Mouse (Mus musculus): ENCODE measurements around the gene Dpp6. TPM values are rescaled to one million over a fixed set of nuclear protein-coding genes. Genes with fewer than 3 reads are reported as not detected.

The Dpp6 gene
- polyA plus RNA-seq, 1 experiment from 2014 or later: 12.7 TPM

DNA sequence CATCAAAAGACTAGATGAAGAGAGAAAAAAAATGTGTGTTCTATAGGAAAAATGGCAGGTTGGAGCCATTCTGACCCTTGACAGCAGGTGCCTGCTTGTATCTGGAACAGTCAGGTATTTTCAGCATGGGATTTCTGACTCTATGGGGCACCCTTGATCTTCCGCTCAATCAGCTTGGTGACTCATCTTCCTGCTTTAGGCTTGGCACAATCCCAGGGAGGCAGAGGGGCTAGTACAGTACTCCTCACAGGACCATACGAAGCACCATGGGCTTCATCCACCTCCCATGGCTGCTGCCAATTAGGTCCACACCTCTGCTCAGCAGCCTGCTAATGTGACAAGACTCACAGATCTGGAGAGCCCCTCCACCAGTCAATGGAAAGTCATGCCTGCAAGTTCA, 305.9 kb downstream of the Dpp6 start:
- DNase-seq (ENCODE audit: low spot score): no peak
- Histone ChIP-seq H3K9me3 (no peaks in the 10 kb centered on the region), H3K36me3 (no peaks in the 10 kb centered on the region), H3K27ac (no peak overlapping the region), H3K27me3 (ENCODE audit: insufficient read depth, poor library complexity, severe bottlenecking) (no peaks in the 10 kb centered on the region), H3K4me3 (no peak overlapping the region), H3K4me1 (replicated peaks) (no peaks in the 10 kb centered on the region)
- WGBS: 93% methylated on average over 2 of the region's 2 CpGs

DNA sequence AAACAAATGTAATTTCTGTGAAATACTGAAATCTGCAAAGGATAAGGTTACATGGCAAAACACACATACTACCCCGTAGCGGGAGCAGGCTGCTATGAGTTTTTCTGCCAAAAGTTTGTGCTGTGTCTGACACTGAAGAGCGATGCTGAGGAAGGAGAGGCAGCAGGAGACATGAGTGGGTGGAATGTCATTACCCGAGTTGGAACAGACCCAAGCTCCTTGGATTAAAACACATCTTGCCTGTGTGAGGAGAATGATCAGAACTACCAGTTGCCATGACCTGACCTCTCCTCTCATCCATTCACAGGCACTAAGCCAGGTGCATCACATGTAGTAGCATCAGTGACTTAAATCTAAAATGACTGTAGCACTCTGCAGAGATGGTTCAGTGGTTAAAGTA, 309.0 kb downstream of the Dpp6 start:
- Histone ChIP-seq H3K27me3 (ENCODE audit: insufficient read depth, poor library complexity, severe bottlenecking) (no peaks in the 10 kb centered on the region), H3K36me3 (no peaks in the 10 kb centered on the region), H3K4me3 (no peak overlapping the region), H3K27ac (no peak overlapping the region), H3K9me3 (no peaks in the 10 kb centered on the region), H3K4me1 (replicated peaks) (no peaks in the 10 kb centered on the region)
- WGBS: 83% methylated on average over 4 of the region's 4 CpGs
- DNase-seq (ENCODE audit: low spot score): no peak

DNA sequence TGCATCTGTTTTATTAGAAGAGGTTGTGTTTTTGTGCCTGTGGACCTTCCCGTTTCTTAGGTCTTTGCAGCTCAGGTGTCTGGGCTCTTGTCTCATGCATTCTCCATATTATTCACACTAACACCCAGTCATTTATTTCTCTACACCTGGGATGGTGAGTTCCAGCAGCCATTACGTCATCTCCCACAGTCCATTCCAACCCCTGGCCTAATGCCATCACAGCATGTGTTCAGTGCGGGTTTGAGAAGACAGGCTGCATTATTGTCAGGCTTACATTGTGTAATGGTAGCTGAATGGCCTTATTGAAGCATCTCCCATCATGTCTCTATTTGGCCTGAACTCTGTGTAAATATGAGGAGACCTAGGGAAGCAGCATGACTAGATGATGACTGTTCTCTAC, 316.2 kb downstream of the Dpp6 start:
- H3K27ac ChIP-seq: no peak overlapping the region
- no peak for DNase-seq (ENCODE audit: low spot score)
- H3K4me1 ChIP-seq (replicated peaks): no peaks in the 10 kb centered on the region
- H3K27me3 ChIP-seq (ENCODE audit: insufficient read depth, poor library complexity, severe bottlenecking): no peaks in the 10 kb centered on the region
- H3K9me3 ChIP-seq: no peaks in the 10 kb centered on the region
- WGBS: 80% methylated on average over 3 of the region's 3 CpGs
- H3K4me3 ChIP-seq: no peak overlapping the region
- H3K36me3 ChIP-seq: no peaks in the 10 kb centered on the region

DNA sequence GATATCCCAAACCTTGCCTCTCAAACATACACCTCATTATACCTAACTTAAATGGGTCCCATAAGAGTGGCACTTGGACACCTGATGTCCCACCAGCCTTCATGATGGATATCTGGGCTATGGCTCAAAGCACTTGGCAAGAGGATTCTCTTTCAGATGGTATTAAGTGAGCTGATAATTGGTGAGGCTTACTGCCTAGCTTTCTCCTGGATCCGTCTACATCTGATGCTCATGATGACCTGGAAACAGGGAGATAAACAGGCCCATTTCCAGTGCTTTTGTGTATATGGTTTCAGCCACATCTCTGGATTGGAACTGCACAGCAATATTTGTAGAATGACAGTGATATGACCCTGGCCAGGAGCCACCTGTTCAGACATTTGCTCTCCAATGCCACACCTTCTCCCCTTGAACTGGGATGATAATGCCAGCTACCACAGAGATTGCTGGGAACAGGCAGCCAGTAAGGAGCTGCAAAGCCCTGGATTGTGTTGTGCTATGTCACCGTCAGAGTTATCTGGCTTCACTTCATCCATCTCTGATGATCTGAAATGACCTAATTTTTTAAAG, 317.5 kb downstream of the Dpp6 start:
- Histone ChIP-seq H3K36me3 (no peaks in the 10 kb centered on the region), H3K4me1 (replicated peaks) (no peaks in the 10 kb centered on the region), H3K4me3 (no peak overlapping the region), H3K27ac (no peak overlapping the region), H3K27me3 (ENCODE audit: insufficient read depth, poor library complexity, severe bottlenecking) (no peaks in the 10 kb centered on the region), H3K9me3 (no peaks in the 10 kb centered on the region)
- no peak for DNase-seq (ENCODE audit: low spot score)
- 88% methylated on average over 2 of the region's 2 CpGs for WGBS

DNA sequence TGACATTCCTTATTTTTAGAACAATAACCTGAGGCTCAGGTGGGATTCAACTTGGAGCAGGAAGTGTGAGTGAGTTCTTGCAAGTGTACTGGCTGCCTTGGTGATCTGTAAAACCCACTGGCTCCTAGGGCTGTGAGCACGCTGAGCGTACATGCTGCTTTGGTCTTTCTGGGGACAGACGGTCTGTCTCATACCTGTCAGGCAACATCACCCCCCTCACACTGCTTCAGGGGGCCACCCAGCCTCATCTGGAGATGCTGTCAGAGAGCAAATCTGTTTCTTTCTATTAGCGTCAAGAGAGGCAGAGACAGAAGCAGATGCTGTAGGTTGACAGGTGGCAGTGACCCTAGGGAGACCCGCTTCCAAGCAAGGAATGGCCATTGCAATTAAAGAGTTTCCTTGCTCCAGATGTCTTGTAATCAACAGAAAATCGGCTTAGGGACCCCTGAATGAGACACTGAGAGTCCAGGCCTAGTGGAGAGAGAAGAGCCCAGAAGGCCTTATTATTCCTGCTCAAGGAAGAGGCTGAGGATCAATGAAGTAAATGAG, 330.5 kb downstream of the Dpp6 start:
- Histone ChIP-seq H3K36me3 (no peaks in the 10 kb centered on the region), H3K27ac (no peak overlapping the region), H3K4me3 (no peak overlapping the region), H3K4me1 (replicated peaks) (no peaks in the 10 kb centered on the region), H3K27me3 (ENCODE audit: insufficient read depth, poor library complexity, severe bottlenecking) (no peaks in the 10 kb centered on the region), H3K9me3 (no peaks in the 10 kb centered on the region)
- no peak for DNase-seq (ENCODE audit: low spot score)
- WGBS: 83% methylated on average over 6 of the region's 6 CpGs

DNA sequence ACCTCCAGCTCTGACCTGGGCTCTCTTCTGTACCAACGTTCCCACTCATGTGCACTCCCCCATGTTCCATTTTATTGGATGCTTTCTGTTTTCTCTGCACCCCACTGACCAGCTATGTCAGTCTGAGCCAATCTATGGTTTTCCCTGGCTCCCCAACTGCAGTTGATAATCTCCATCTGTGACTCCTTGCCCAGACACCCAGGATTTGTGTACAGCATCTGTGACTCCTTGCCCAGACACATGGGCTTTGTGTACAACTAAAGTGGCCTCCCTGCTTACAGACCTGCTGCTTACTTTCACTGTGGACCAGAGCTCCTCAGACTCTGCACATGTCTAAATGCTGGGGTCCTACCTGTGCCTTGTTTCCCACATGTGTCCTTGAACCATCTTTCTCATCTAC, 334.0 kb downstream of the Dpp6 start:
- no peak overlapping the region for H3K4me3 ChIP-seq
- WGBS: 84% methylated on average over 1 of the region's 1 CpGs
- no peaks in the 10 kb centered on the region for H3K27me3 ChIP-seq (ENCODE audit: insufficient read depth, poor library complexity, severe bottlenecking)
- no peaks in the 10 kb centered on the region for H3K9me3 ChIP-seq
- H3K4me1 ChIP-seq (replicated peaks): no peaks in the 10 kb centered on the region
- H3K36me3 ChIP-seq: no peaks in the 10 kb centered on the region
- no peak overlapping the region for H3K27ac ChIP-seq
- no peak for DNase-seq (ENCODE audit: low spot score)

DNA sequence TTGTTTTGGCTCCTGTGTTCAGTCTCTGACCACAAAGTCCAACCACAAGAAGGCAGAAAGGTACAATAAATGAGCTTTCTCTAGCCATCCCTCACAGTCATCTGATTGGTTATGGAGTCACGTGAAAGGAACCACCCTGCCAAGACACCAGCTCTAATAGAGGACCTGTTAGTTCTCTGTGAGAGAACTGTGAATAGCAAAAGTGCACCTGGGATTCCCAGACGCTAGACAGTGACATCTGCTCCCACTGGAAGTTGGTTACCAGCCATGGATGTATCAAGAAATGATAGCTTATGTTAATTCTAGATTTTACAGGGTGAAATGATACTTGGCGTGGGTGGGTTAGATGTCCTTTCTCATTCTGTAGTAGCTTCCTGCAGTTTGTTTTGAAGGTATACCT, 338.7 kb downstream of the Dpp6 start:
- Histone ChIP-seq H3K9me3 (no peaks in the 10 kb centered on the region), H3K4me3 (no peak overlapping the region), H3K27ac (no peak overlapping the region), H3K36me3 (no peaks in the 10 kb centered on the region), H3K27me3 (ENCODE audit: insufficient read depth, poor library complexity, severe bottlenecking) (no peaks in the 10 kb centered on the region), H3K4me1 (replicated peaks) (no peaks in the 10 kb centered on the region)
- 84% methylated on average over 3 of the region's 3 CpGs for WGBS
- no peak for DNase-seq (ENCODE audit: low spot score)

DNA sequence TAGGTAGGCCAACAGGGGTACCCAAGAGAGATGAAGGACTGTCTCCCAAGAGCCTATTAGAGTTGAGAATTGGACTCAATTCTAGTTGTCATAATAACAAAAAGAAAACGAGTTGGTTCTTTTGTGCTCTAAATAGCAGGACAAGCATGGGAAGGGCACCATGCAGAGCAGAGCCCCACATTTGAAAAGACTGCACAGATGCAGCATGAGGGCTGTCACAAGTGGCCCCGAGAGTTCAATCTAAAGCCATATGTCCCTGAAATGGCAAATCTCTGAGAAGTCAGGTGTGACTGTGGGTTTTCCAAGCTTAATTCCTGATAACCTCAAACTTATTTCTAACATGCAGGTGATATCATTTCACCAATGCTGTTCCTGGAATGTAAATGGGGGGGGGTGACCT, 339.4 kb downstream of the Dpp6 start:
- H3K4me3 ChIP-seq: no peak overlapping the region
- H3K4me1 ChIP-seq (replicated peaks): no peaks in the 10 kb centered on the region
- DNase-seq (ENCODE audit: low spot score): no peak
- H3K36me3 ChIP-seq: no peaks in the 10 kb centered on the region
- WGBS: 52% methylated on average over 2 of the region's 2 CpGs
- no peaks in the 10 kb centered on the region for H3K9me3 ChIP-seq
- no peaks in the 10 kb centered on the region for H3K27me3 ChIP-seq (ENCODE audit: insufficient read depth, poor library complexity, severe bottlenecking)
- H3K27ac ChIP-seq: no peak overlapping the region

DNA sequence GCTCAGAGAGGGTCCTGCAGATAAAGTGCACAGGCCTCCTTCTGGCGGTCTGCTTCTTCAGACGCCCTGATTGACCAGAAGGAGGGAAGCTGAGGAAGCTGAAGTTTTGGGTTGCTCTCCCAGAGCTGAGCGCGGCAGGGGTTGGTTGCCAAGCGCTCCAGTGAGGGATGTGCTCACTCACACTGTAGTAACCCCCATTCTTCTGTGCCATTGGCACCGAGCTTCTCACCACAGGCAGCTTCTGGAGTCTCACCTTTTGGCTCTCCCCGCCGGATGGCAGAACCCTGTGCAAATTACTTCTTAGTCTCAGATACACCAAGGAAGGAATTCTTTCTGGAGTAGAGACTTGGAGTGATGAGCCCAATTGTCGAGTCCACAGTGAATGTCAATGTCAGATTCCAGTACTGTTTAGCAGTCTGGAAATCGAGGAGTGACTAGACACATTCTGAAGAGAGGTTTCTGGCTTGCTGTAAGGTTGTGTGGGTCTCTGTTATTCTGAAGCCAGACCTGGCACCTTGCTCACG, 344.2 kb downstream of the Dpp6 start:
- 64% methylated on average over 11 of the region's 11 CpGs for WGBS
- DNase-seq (ENCODE audit: low spot score): no peak
- Histone ChIP-seq H3K4me1 (replicated peaks) (no peaks in the 10 kb centered on the region), H3K4me3 (no peak overlapping the region), H3K36me3 (no peaks in the 10 kb centered on the region), H3K27ac (no peak overlapping the region), H3K9me3 (no peaks in the 10 kb centered on the region), H3K27me3 (ENCODE audit: insufficient read depth, poor library complexity, severe bottlenecking) (no peaks in the 10 kb centered on the region)

DNA sequence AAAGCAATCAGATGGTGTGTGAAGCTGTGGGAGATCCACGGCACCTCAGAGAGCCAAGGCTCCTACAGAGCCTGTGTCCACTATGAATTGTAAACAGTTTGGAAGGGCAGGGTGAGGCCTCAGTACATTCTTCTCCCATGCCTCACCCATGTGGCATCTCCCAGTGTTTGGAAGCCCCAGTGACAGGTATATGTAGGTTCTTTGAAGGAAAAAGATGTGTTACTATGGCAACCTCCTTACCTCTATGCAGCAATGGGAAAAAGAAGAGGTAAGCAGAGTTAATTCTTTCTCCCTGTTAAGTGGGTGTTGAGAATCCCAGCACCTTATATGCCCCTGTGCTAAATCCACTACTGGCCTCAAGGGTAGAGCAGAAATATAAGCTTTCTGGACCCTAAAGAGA, 351.5 kb downstream of the Dpp6 start:
- no peak overlapping the region for H3K27ac ChIP-seq
- no peaks in the 10 kb centered on the region for H3K9me3 ChIP-seq
- no peak for DNase-seq (ENCODE audit: low spot score)
- no peaks in the 10 kb centered on the region for H3K36me3 ChIP-seq
- H3K4me3 ChIP-seq: no peak overlapping the region
- no peaks in the 10 kb centered on the region for H3K27me3 ChIP-seq (ENCODE audit: insufficient read depth, poor library complexity, severe bottlenecking)
- H3K4me1 ChIP-seq (replicated peaks): no peaks in the 10 kb centered on the region
- 91% methylated on average over 1 of the region's 1 CpGs for WGBS

DNA sequence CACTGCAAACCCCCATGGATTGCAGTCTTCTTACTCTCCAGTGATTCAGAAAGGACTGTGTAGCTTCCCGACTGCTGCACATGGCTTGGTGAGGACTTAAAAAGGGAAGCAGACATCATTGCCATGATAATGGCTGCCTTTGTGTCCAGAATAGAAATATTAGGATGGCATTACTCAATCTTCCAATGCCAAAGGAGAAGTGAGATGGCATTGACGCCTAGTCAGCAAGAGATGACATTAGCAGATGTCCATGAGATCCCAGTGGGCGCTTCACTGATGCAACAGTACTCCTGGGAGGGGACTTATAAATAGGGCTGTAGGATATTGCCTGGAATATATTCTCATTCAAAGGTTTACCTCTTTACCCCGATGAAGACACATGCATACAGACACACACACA, 368.0 kb downstream of the Dpp6 start:
- 84% methylated on average over 4 of the region's 4 CpGs for WGBS
- Histone ChIP-seq H3K4me3 (no peak overlapping the region), H3K27ac (no peak overlapping the region), H3K4me1 (replicated peaks) (no peaks in the 10 kb centered on the region), H3K9me3 (no peaks in the 10 kb centered on the region), H3K36me3 (no peaks in the 10 kb centered on the region), H3K27me3 (ENCODE audit: insufficient read depth, poor library complexity, severe bottlenecking) (no peaks in the 10 kb centered on the region)
- DNase-seq (ENCODE audit: low spot score): no peak

DNA sequence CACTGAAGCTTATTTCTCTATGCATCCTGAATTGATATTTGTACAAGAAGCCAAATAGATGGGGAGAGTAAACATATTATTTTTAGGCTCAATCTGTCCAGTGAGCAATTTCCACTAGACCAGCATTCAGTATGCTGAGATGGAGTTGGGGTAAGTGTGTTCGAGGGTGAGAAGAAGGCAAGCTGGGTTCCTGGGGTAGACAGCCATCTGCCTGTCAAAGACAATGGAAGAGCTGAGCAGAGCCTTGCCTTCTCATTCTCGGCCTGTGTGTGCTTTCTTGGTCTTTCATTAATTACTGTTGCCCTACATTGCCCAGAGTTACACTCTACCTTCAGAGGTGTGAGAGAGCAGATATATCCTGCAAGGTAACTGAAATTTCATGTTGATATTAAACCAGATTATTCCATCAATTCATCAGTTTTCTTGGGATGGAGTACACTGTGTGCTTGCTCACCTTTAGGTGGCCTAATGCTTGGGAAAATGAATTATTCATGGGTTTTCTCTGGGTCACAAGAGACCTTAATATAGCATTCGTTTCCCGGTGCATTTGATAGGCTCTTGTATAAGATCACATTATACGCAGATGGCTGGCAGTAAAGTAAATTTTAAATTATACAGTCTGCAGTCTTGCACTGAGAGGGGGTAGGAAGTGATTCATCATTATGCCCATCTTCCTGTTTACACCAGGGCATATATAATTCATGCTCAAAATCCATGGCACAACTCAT, 374.4 kb downstream of the Dpp6 start:
- Histone ChIP-seq H3K36me3 (no peaks in the 10 kb centered on the region), H3K27me3 (ENCODE audit: insufficient read depth, poor library complexity, severe bottlenecking) (no peaks in the 10 kb centered on the region), H3K4me3 (no peak overlapping the region), H3K4me1 (replicated peaks) (no peaks in the 10 kb centered on the region), H3K27ac (no peak overlapping the region), H3K9me3 (no peaks in the 10 kb centered on the region)
- DNase-seq (ENCODE audit: low spot score): no peak
- 79% methylated on average over 5 of the region's 5 CpGs for WGBS

DNA sequence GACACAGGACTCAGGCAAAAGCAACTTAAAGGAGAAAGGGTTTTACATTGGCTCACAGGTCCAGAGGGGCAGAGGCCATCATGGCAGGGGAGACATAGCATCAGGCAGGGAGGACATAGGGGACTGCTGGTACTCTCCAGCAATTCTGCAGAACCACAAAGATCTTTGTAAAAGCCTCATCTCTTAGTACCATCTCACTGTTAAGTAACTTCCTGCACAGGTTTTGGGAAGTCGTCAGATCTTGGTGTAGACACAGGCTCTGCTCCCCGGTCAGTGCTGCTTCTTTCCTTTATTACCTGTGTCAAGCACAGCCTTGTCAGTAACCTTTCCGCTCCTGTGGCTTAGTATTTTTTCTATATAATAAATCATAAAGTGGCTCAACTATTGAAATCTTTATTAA, 377.2 kb downstream of the Dpp6 start:
- no peaks in the 10 kb centered on the region for H3K4me1 ChIP-seq (replicated peaks)
- H3K4me3 ChIP-seq: no peak overlapping the region
- H3K9me3 ChIP-seq: no peaks in the 10 kb centered on the region
- no peak overlapping the region for H3K27ac ChIP-seq
- WGBS: 93% methylated on average over 3 of the region's 3 CpGs
- H3K27me3 ChIP-seq (ENCODE audit: insufficient read depth, poor library complexity, severe bottlenecking): no peaks in the 10 kb centered on the region
- DNase-seq (ENCODE audit: low spot score): no peak
- H3K36me3 ChIP-seq: no peaks in the 10 kb centered on the region

Data from hindbrain, embryonic 10.5 days (tissue).